Mouse (Mus musculus): ENCODE results near the gene Ptprc. TPM values are rescaled to one million over a fixed set of nuclear protein-coding genes. Genes with fewer than 3 reads are reported as not detected.

Gene Ptprc
- polyA plus RNA-seq, 1 experiment, result not detected

- H3K4me3 ChIP-seq (ENCODE audit: low read depth, low read length), result no peak overlapping the region
- TF ChIP-seq CTCF (IDR thresholded peaks at IDR 0.05; ENCODE audit: low read depth, low read length) (no peak), EP300 (IDR thresholded peaks at IDR 0.05; ENCODE audit: insufficient read depth, low read depth, low read length) (no peak), POLR2A (IDR thresholded peaks at IDR 0.05; ENCODE audit: insufficient read depth, low read length) (no peak)
- H3K9ac ChIP-seq (ENCODE audit: low read depth, poor library complexity, severe bottlenecking), result no peak overlapping the region
- no peaks in the 10 kb centered on the region for H3K27me3 ChIP-seq (ENCODE audit: control insufficient read depth, insufficient read depth, low read length, poor library complexity, severe bottlenecking)
- H3K4me1 ChIP-seq (ENCODE audit: control insufficient read depth, insufficient read depth, low read length), result no peaks in the 10 kb centered on the region
- no peaks in the 10 kb centered on the region for H3K9me3 ChIP-seq (replicated peaks; ENCODE audit: control insufficient read depth, insufficient read depth, low read length, poor library complexity, severe bottlenecking)
- no peak overlapping the region for H3K27ac ChIP-seq (ENCODE audit: insufficient read depth, low read length)
- no peaks in the 10 kb centered on the region for H3K36me3 ChIP-seq (ENCODE audit: control insufficient read depth, insufficient read depth, low read length, poor library complexity, severe bottlenecking)
These were observed 1.4 kb downstream of the Ptprc start for GRCm38 (mm10) chr1:138174143-138174542.

- no peak overlapping the region for H3K4me3 ChIP-seq (ENCODE audit: low read depth, low read length)
- H3K9me3 ChIP-seq (replicated peaks; ENCODE audit: control insufficient read depth, insufficient read depth, low read length, poor library complexity, severe bottlenecking), result no peaks in the 10 kb centered on the region
- no peak overlapping the region for H3K27ac ChIP-seq (ENCODE audit: insufficient read depth, low read length)
- H3K4me1 ChIP-seq (ENCODE audit: control insufficient read depth, insufficient read depth, low read length), result no peaks in the 10 kb centered on the region
- TF ChIP-seq CTCF (IDR thresholded peaks at IDR 0.05; ENCODE audit: low read depth, low read length), result no peak
- TF ChIP-seq POLR2A (IDR thresholded peaks at IDR 0.05; ENCODE audit: insufficient read depth, low read length), result no peak
- no peak for TF ChIP-seq EP300 (IDR thresholded peaks at IDR 0.05; ENCODE audit: insufficient read depth, low read depth, low read length)
- no peaks in the 10 kb centered on the region for H3K27me3 ChIP-seq (ENCODE audit: control insufficient read depth, insufficient read depth, low read length, poor library complexity, severe bottlenecking)
- H3K36me3 ChIP-seq (ENCODE audit: control insufficient read depth, insufficient read depth, low read length, poor library complexity, severe bottlenecking), result no peaks in the 10 kb centered on the region
- no peak overlapping the region for H3K9ac ChIP-seq (ENCODE audit: low read depth, poor library complexity, severe bottlenecking)
These were observed 1.8 kb downstream of the Ptprc start for GRCm38 (mm10) chr1:138173669-138174068.

GRCm38 (mm10) chr1:138172547-138172946, 3.0 kb downstream of the Ptprc start:
- no peaks in the 10 kb centered on the region for H3K4me1 ChIP-seq (ENCODE audit: control insufficient read depth, insufficient read depth, low read length)
- no peaks in the 10 kb centered on the region for H3K9me3 ChIP-seq (replicated peaks; ENCODE audit: control insufficient read depth, insufficient read depth, low read length, poor library complexity, severe bottlenecking)
- no peak overlapping the region for H3K4me3 ChIP-seq (ENCODE audit: low read depth, low read length)
- no peaks in the 10 kb centered on the region for H3K36me3 ChIP-seq (ENCODE audit: control insufficient read depth, insufficient read depth, low read length, poor library complexity, severe bottlenecking)
- TF ChIP-seq EP300 (IDR thresholded peaks at IDR 0.05; ENCODE audit: insufficient read depth, low read depth, low read length) (no peak), CTCF (IDR thresholded peaks at IDR 0.05; ENCODE audit: low read depth, low read length) (no peak), POLR2A (IDR thresholded peaks at IDR 0.05; ENCODE audit: insufficient read depth, low read length) (no peak)
- no peak overlapping the region for H3K27ac ChIP-seq (ENCODE audit: insufficient read depth, low read length)
- no peaks in the 10 kb centered on the region for H3K27me3 ChIP-seq (ENCODE audit: control insufficient read depth, insufficient read depth, low read length, poor library complexity, severe bottlenecking)
- no peak overlapping the region for H3K9ac ChIP-seq (ENCODE audit: low read depth, poor library complexity, severe bottlenecking)

GRCm38 (mm10) chr1:138172096-138172495, 3.4 kb downstream of the Ptprc start:
- H3K27me3 ChIP-seq (ENCODE audit: control insufficient read depth, insufficient read depth, low read length, poor library complexity, severe bottlenecking), result no peaks in the 10 kb centered on the region
- H3K9ac ChIP-seq (ENCODE audit: low read depth, poor library complexity, severe bottlenecking), result no peak overlapping the region
- no peaks in the 10 kb centered on the region for H3K4me1 ChIP-seq (ENCODE audit: control insufficient read depth, insufficient read depth, low read length)
- H3K9me3 ChIP-seq (replicated peaks; ENCODE audit: control insufficient read depth, insufficient read depth, low read length, poor library complexity, severe bottlenecking), result no peaks in the 10 kb centered on the region
- no peak for TF ChIP-seq EP300 (IDR thresholded peaks at IDR 0.05; ENCODE audit: insufficient read depth, low read depth, low read length)
- TF ChIP-seq POLR2A (IDR thresholded peaks at IDR 0.05; ENCODE audit: insufficient read depth, low read length), result no peak
- no peak for TF ChIP-seq CTCF (IDR thresholded peaks at IDR 0.05; ENCODE audit: low read depth, low read length)
- H3K4me3 ChIP-seq (ENCODE audit: low read depth, low read length), result no peak overlapping the region
- H3K27ac ChIP-seq (ENCODE audit: insufficient read depth, low read length), result no peak overlapping the region
- no peaks in the 10 kb centered on the region for H3K36me3 ChIP-seq (ENCODE audit: control insufficient read depth, insufficient read depth, low read length, poor library complexity, severe bottlenecking)

- TF ChIP-seq EP300 (IDR thresholded peaks at IDR 0.05; ENCODE audit: insufficient read depth, low read depth, low read length), result no peak
- no peak for TF ChIP-seq POLR2A (IDR thresholded peaks at IDR 0.05; ENCODE audit: insufficient read depth, low read length)
- no peak for TF ChIP-seq CTCF (IDR thresholded peaks at IDR 0.05; ENCODE audit: low read depth, low read length)
- H3K4me1 ChIP-seq (ENCODE audit: control insufficient read depth, insufficient read depth, low read length), result no peaks in the 10 kb centered on the region
- no peak overlapping the region for H3K9ac ChIP-seq (ENCODE audit: low read depth, poor library complexity, severe bottlenecking)
- no peaks in the 10 kb centered on the region for H3K36me3 ChIP-seq (ENCODE audit: control insufficient read depth, insufficient read depth, low read length, poor library complexity, severe bottlenecking)
- H3K27me3 ChIP-seq (ENCODE audit: control insufficient read depth, insufficient read depth, low read length, poor library complexity, severe bottlenecking), result no peaks in the 10 kb centered on the region
- no peak overlapping the region for H3K27ac ChIP-seq (ENCODE audit: insufficient read depth, low read length)
- H3K4me3 ChIP-seq (ENCODE audit: low read depth, low read length), result no peak overlapping the region
- no peaks in the 10 kb centered on the region for H3K9me3 ChIP-seq (replicated peaks; ENCODE audit: control insufficient read depth, insufficient read depth, low read length, poor library complexity, severe bottlenecking)
These were observed 9.2 kb downstream of the Ptprc start for GRCm38 (mm10) chr1:138166233-138166771.

GRCm38 (mm10) chr1:138162638-138163037, 12.9 kb downstream of the Ptprc start:
- TF ChIP-seq EP300 (IDR thresholded peaks at IDR 0.05; ENCODE audit: insufficient read depth, low read depth, low read length) (no peak), CTCF (IDR thresholded peaks at IDR 0.05; ENCODE audit: low read depth, low read length) (no peak), POLR2A (IDR thresholded peaks at IDR 0.05; ENCODE audit: insufficient read depth, low read length) (no peak)
- Histone ChIP-seq H3K4me1 (ENCODE audit: control insufficient read depth, insufficient read depth, low read length) (no peaks in the 10 kb centered on the region), H3K9ac (ENCODE audit: low read depth, poor library complexity, severe bottlenecking) (no peak overlapping the region), H3K4me3 (ENCODE audit: low read depth, low read length) (no peak overlapping the region), H3K27me3 (ENCODE audit: control insufficient read depth, insufficient read depth, low read length, poor library complexity, severe bottlenecking) (no peaks in the 10 kb centered on the region), H3K9me3 (replicated peaks; ENCODE audit: control insufficient read depth, insufficient read depth, low read length, poor library complexity, severe bottlenecking) (no peaks in the 10 kb centered on the region), H3K36me3 (ENCODE audit: control insufficient read depth, insufficient read depth, low read length, poor library complexity, severe bottlenecking) (no peaks in the 10 kb centered on the region), H3K27ac (ENCODE audit: insufficient read depth, low read length) (no peak overlapping the region)

Data from ES-Bruce4 (cell line).